Mouse (Mus musculus) cerebellum, postnatal 4 days (tissue): Measurements from ENCODE around the gene Tcf25.
A peak's percentile ranks its signal among the peaks of the same experiment; 100 is the strongest.
"Not testable (repeated sequence)": the region's sequence is repeated elsewhere in the genome, so short reads cannot be mapped to it uniquely, and the experiment has no call there.

ENCODE experiments used
- DNase-seq, 2 experiments: peaks; one replicate each; pipeline ENCODE4 v3.0.0; 2022; ENCODE audit warnings: low spot score in 2 of 2, mixed read lengths in 1 of 2

Tcf25 gene

GRCm38 (mm10) chr8:123428939-123429721 lies 55.6 kb downstream of the Tcf25 start:
- no peak for DNase-seq

- not testable (repeated sequence) for DNase-seq
These were observed 56.1 kb downstream of the Tcf25 start for GRCm38 (mm10) chr8:123429722-123430013.

- not testable (repeated sequence) for DNase-seq
These were observed 57.4 kb downstream of the Tcf25 start for GRCm38 (mm10) chr8:123430936-123431335.

- DNase-seq: no peak
These were observed 58.2 kb downstream of the Tcf25 start for GRCm38 (mm10) chr8:123431616-123432365.

GRCm38 (mm10) chr8:123432381-123432780 lies 58.8 kb downstream of the Tcf25 start:
- DNase-seq: no peak

GRCm38 (mm10) chr8:123433241-123433974 lies 59.9 kb downstream of the Tcf25 start:
- not testable (repeated sequence) for DNase-seq

- no peak for DNase-seq
These were observed 68.2 kb downstream of the Tcf25 start for GRCm38 (mm10) chr8:123441788-123442187.

GRCm38 (mm10) chr8:123442351-123442750 lies 68.8 kb downstream of the Tcf25 start:
- no peak for DNase-seq

GRCm38 (mm10) chr8:123442871-123443575 lies 69.5 kb downstream of the Tcf25 start:
- peak; percentile 90 to 95 for DNase-seq

GRCm38 (mm10) chr8:123443576-123443921 lies 70.0 kb downstream of the Tcf25 start:
- no peak for DNase-seq

- no peak for DNase-seq
These were observed 70.6 kb downstream of the Tcf25 start for GRCm38 (mm10) chr8:123444131-123444530.

GRCm38 (mm10) chr8:123445981-123446380 lies 72.4 kb downstream of the Tcf25 start:
- DNase-seq: no peak

- no peak for DNase-seq
These were observed 73.2 kb downstream of the Tcf25 start for GRCm38 (mm10) chr8:123446799-123447198.

- DNase-seq: no peak
These were observed 77.2 kb downstream of the Tcf25 start for GRCm38 (mm10) chr8:123450783-123451182.

GRCm38 (mm10) chr8:123451747-123452146 lies 78.2 kb downstream of the Tcf25 start:
- not testable (repeated sequence) for DNase-seq

GRCm38 (mm10) chr8:123452149-123452548 lies 78.6 kb downstream of the Tcf25 start:
- DNase-seq: no peak

- DNase-seq: no peak
These were observed 79.7 kb downstream of the Tcf25 start for GRCm38 (mm10) chr8:123453291-123453690.
